Mouse (Mus musculus) cerebellum, adult (tissue): Measurements from ENCODE around the gene Yipf2.
"Not testable (repeated sequence)": the region's sequence is repeated elsewhere in the genome, so short reads cannot be mapped to it uniquely, and the experiment has no call there.

Experiments
- ATAC-seq: cut with Nextera tagmentation; 2 replicates; pipeline ENCODE4 v1.9.2; 2017; ENCODE audit warnings: mild to moderate bottlenecking, moderate library complexity, mixed read lengths; ENCODE audit not compliant: insufficient number of reproducible peaks, low FRiP score, low TSS enrichment

Gene Yipf2

GRCm38 (mm10) chr9:21565004-21565586 is 27.5 kb downstream of the Yipf2 start:
- no peak for ATAC-seq

GRCm38 (mm10) chr9:21564420-21564819 is 28.2 kb downstream of the Yipf2 start:
- ATAC-seq: no peak

GRCm38 (mm10) chr9:21559151-21559550 is 33.5 kb downstream of the Yipf2 start:
- no peak for ATAC-seq

GRCm38 (mm10) chr9:21558366-21558765 is 34.3 kb downstream of the Yipf2 start:
- ATAC-seq: no peak

GRCm38 (mm10) chr9:21557556-21557955 is 35.1 kb downstream of the Yipf2 start:
- no peak for ATAC-seq

- ATAC-seq: no peak
Observed at GRCm38 (mm10) chr9:21556996-21557395, 35.6 kb downstream of the Yipf2 start.

- ATAC-seq: no peak
Observed at GRCm38 (mm10) chr9:21555198-21555742, 37.4 kb downstream of the Yipf2 start.

GRCm38 (mm10) chr9:21553607-21554273 is 38.9 kb downstream of the Yipf2 start:
- no peak for ATAC-seq

- ATAC-seq: no peak
Observed at GRCm38 (mm10) chr9:21551049-21551448, 41.6 kb downstream of the Yipf2 start.

- peak; percentile 5; the same call in 1 of the 2 replicates for ATAC-seq
Observed at GRCm38 (mm10) chr9:21547075-21547941, 45.3 kb downstream of the Yipf2 start.

GRCm38 (mm10) chr9:21546789-21547074 is 45.9 kb downstream of the Yipf2 start, which contains the start of gene Carm1:
TSS of gene Carm1 (plus strand) at chr9:21546894.
- ATAC-seq: no peak

- peak; percentile 87 for ATAC-seq
Observed at GRCm38 (mm10) chr9:21545916-21546788, 46.5 kb downstream of the Yipf2 start.

GRCm38 (mm10) chr9:21545351-21545915 is 47.2 kb downstream of the Yipf2 start:
- peak; percentile 49 for ATAC-seq

GRCm38 (mm10) chr9:21542001-21542400 is 50.6 kb downstream of the Yipf2 start:
- ATAC-seq: not testable (repeated sequence)

GRCm38 (mm10) chr9:21539981-21540753 is 52.5 kb downstream of the Yipf2 start:
- ATAC-seq: no peak
